Mouse (Mus musculus) T-cell, adult 2 months (primary cell): ENCODE data around the gene Nat8f4.
"Not testable (repeated sequence)": the region's sequence is repeated elsewhere in the genome, so short reads cannot be mapped to it uniquely, and the experiment has no call there.

Experiments used
- DNase-seq: peaks from one replicate; pipeline ENCODE4 v3.0.0; 2022; ENCODE audit warnings: low spot score

Gene Nat8f4

GRCm38 (mm10) chr6:85898596-85899475 is 5.8 kb downstream of the Nat8f4 start:
- not testable (repeated sequence) for DNase-seq

- DNase-seq = not testable (repeated sequence)
Measured at GRCm38 (mm10) chr6:85895061-85895648, 9.5 kb downstream of the Nat8f4 start.

- DNase-seq = no peak
Measured at GRCm38 (mm10) chr6:85888961-85889360, 15.7 kb downstream of the Nat8f4 start.

- no peak for DNase-seq
Measured at GRCm38 (mm10) chr6:85884311-85884710, 20.4 kb downstream of the Nat8f4 start.

GRCm38 (mm10) chr6:85883246-85883645 is 21.4 kb downstream of the Nat8f4 start:
- not testable (repeated sequence) for DNase-seq

- not testable (repeated sequence) for DNase-seq
Measured at GRCm38 (mm10) chr6:85869006-85869405, 35.7 kb downstream of the Nat8f4 start, which contains the start of gene Nat8f2. Gene Nat8f2 (minus strand): TSS chr6:85869158.

- no peak for DNase-seq
Measured at GRCm38 (mm10) chr6:85867726-85868690, 36.7 kb downstream of the Nat8f4 start.

GRCm38 (mm10) chr6:85866995-85867394 is 37.7 kb downstream of the Nat8f4 start:
- DNase-seq = not testable (repeated sequence)

GRCm38 (mm10) chr6:85866166-85866565 is 38.5 kb downstream of the Nat8f4 start:
- DNase-seq = not testable (repeated sequence)

GRCm38 (mm10) chr6:85864900-85865639 is 39.6 kb downstream of the Nat8f4 start:
- DNase-seq = not testable (repeated sequence)

GRCm38 (mm10) chr6:85863840-85864239 is 40.8 kb downstream of the Nat8f4 start:
- DNase-seq = no peak

GRCm38 (mm10) chr6:85863136-85863535 is 41.5 kb downstream of the Nat8f4 start:
- DNase-seq = no peak

- DNase-seq = no peak
Measured at GRCm38 (mm10) chr6:85862565-85862964, 42.1 kb downstream of the Nat8f4 start.

- DNase-seq = no peak
Measured at GRCm38 (mm10) chr6:85861247-85861646, 43.4 kb downstream of the Nat8f4 start.

- no peak for DNase-seq
Measured at GRCm38 (mm10) chr6:85856194-85856678, 48.4 kb downstream of the Nat8f4 start.

- no peak for DNase-seq
Measured at GRCm38 (mm10) chr6:85853481-85853880, 51.2 kb downstream of the Nat8f4 start.

- no peak for DNase-seq
Measured at GRCm38 (mm10) chr6:85851062-85851773, 53.5 kb downstream of the Nat8f4 start.

GRCm38 (mm10) chr6:85849240-85849639 is 55.4 kb downstream of the Nat8f4 start:
- DNase-seq = no peak
